Mouse (Mus musculus) gastrocnemius, adult 18-20 months (tissue): ENCODE data around the gene Cers5. TPM values are rescaled to one million over a fixed set of nuclear protein-coding genes. Genes with fewer than 3 reads are reported as not detected.
"Not testable (repeated sequence)": the region's sequence is repeated elsewhere in the genome, so short reads cannot be mapped to it uniquely, and the experiment has no call there.

Experiments used
- DNase-seq: peaks from one replicate; pipeline ENCODE4 v3.0.0; 2021; ENCODE audit warnings: low spot score
- total RNA-seq, 2 experiments: library from RNA; stranded (reverse); gene quantifications; 2 replicates each; pipeline ENCODE4 v1.2.3; 2021

Cers5 gene
- total RNA-seq, 2 experiments from 2014 or later = 2.9 to 6.2 TPM

- DNase-seq = no peak
Measured at GRCm38 (mm10) chr15:99791003-99791402, 18.3 kb upstream of the Cers5 start.

GRCm38 (mm10) chr15:99790464-99790863 is 17.8 kb upstream of the Cers5 start:
- no peak for DNase-seq

GRCm38 (mm10) chr15:99787625-99788120 is 15.0 kb upstream of the Cers5 start:
- no peak for DNase-seq

GRCm38 (mm10) chr15:99778677-99779335 is 6.1 kb upstream of the Cers5 start:
- no peak for DNase-seq

GRCm38 (mm10) chr15:99778148-99778547 is 5.5 kb upstream of the Cers5 start:
- peak; percentile 39 for DNase-seq

GRCm38 (mm10) chr15:99772925-99773324 is 240 bp upstream of the Cers5 start:
- no peak for DNase-seq

- peak; percentile 84 for DNase-seq
Measured at GRCm38 (mm10) chr15:99772277-99772880, 306 bp downstream of the Cers5 start.

- DNase-seq = peak; percentile 15
Measured at GRCm38 (mm10) chr15:99771601-99772276, 946 bp downstream of the Cers5 start.

GRCm38 (mm10) chr15:99771004-99771500 is 1.6 kb downstream of the Cers5 start:
- DNase-seq = no peak

- no peak for DNase-seq
Measured at GRCm38 (mm10) chr15:99768761-99769160, 3.9 kb downstream of the Cers5 start.

- DNase-seq = no peak
Measured at GRCm38 (mm10) chr15:99767467-99767866, 5.2 kb downstream of the Cers5 start.

- DNase-seq = no peak
Measured at GRCm38 (mm10) chr15:99754204-99754603, 18.5 kb downstream of the Cers5 start.

- DNase-seq = no peak
Measured at GRCm38 (mm10) chr15:99740229-99740628, 32.5 kb downstream of the Cers5 start.

- DNase-seq = no peak
Measured at GRCm38 (mm10) chr15:99736675-99737074, 36.0 kb downstream of the Cers5 start.

GRCm38 (mm10) chr15:99735631-99736030 is 37.1 kb downstream of the Cers5 start:
- peak; percentile 100 for DNase-seq

GRCm38 (mm10) chr15:99733186-99733585 is 39.5 kb downstream of the Cers5 start:
- DNase-seq = no peak

- DNase-seq = no peak
Measured at GRCm38 (mm10) chr15:99731678-99732077, 41.0 kb downstream of the Cers5 start.

- no peak for DNase-seq
Measured at GRCm38 (mm10) chr15:99731167-99731566, 41.5 kb downstream of the Cers5 start.

GRCm38 (mm10) chr15:99729056-99729783 is 43.5 kb downstream of the Cers5 start:
- DNase-seq = no peak

GRCm38 (mm10) chr15:99728211-99728610 is 44.5 kb downstream of the Cers5 start:
- no peak for DNase-seq

GRCm38 (mm10) chr15:99727525-99727924 is 45.2 kb downstream of the Cers5 start:
- DNase-seq = no peak

GRCm38 (mm10) chr15:99727039-99727438 is 45.6 kb downstream of the Cers5 start:
- DNase-seq = not testable (repeated sequence)
